Mouse (Mus musculus): ENCODE measurements at regions not wholly inside any gene's neighbourhood (a gene's known extent, or its start where the extent isn't known, plus 50 kb on each side); places are given as distances from the start of the nearest gene placed in this dataset.
A peak's percentile ranks its signal among the peaks of the same experiment; 100 is the strongest.
"Not testable (repeated sequence)": the region's sequence is repeated elsewhere in the genome, so short reads cannot be mapped to it uniquely, and the experiment has no call there.

GRCm38 (mm10) chr3:15022773-15023172 is 136.7 kb downstream of the Car2 start:
- no peak for DNase-seq

DNA sequence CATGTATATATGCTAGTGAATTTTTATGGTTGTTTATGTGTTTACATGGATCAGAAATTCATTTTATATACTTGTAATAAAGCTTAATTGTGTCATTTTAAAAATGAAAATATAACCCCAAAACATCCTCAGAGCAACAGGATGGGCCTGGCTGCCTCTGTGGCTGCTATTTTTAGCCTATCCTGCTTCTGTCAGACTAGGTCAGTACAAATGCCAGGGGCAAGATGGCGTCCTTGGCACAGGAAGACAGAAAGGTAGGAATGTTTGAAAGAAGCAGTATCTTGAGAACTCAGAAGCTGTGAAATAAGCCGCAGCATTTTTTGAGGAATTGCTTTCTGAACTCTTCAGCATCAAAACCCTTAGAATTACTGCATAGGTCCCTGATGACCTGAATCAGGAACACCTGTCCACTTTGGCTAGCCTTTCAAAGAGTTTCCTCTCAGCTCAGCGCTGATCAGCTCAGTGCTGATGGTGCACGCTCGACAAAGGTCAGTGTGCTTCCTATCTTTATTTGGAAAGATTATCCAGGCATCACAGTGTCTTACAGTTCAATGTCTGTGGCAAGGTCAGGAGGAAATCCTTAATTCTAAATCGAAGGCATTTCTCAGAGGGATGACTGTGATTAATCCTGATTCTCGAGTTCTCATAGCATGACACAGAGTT is 154.9 kb downstream of the Car2 start:
- DNase-seq = no peak

GRCm38 (mm10) chr3:15053968-15054367 is 167.9 kb downstream of the Car2 start:
- no peak for DNase-seq

GRCm38 (mm10) chr3:15055516-15056256 is 169.6 kb downstream of the Car2 start:
- not testable (repeated sequence) for DNase-seq

GRCm38 (mm10) chr3:15056788-15057585 is 170.9 kb downstream of the Car2 start:
- DNase-seq = not testable (repeated sequence)

GRCm38 (mm10) chr3:15065681-15066080 is 179.6 kb downstream of the Car2 start:
- DNase-seq = no peak

DNA sequence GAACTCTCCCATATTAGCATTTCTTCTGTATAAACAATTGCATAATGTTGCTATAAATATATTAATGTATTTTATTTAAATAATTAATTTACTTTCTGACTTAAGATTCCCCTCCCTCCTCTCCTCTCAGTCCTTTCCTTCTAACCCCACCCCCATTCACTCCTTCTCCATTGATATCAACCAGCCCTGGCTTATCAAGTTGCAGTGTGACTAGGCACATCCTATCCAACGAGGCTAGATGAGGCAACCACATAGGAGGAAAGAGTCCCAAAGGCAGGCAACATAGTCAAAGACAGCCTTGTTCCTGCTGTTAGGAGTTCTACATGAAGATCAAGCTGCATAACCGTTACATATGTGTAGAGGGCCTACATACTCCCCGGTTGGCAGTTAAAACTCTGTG is 182.2 kb downstream of the Car2 start:
- DNase-seq = no peak

GRCm38 (mm10) chr3:15071030-15071883 is 185.2 kb downstream of the Car2 start:
- DNase-seq = no peak

- no peak for DNase-seq
These were observed 187.3 kb downstream of the Car2 start for GRCm38 (mm10) chr3:15073405-15073804.

GRCm38 (mm10) chr3:15073847-15074246 is 187.8 kb downstream of the Car2 start:
- no peak for DNase-seq

DNA sequence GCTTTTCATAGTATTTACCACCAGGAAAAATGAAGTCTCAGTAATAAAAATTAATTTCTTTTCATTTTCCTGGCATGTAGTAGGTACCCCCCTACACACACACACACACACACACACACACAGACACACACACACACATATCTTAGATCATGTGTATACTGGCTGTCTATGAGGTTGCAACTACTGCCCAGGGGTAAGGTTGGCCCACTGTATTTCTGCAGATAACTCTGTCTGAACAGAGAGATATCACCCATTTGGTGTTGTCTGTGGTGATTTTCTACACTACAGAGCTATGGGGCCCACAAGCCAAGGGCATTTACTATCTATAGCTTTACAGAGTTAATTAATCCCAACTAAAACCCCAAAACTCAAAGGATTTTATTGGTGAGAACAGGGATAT is 188.9 kb downstream of the Car2 start:
- DNase-seq = no peak

DNA sequence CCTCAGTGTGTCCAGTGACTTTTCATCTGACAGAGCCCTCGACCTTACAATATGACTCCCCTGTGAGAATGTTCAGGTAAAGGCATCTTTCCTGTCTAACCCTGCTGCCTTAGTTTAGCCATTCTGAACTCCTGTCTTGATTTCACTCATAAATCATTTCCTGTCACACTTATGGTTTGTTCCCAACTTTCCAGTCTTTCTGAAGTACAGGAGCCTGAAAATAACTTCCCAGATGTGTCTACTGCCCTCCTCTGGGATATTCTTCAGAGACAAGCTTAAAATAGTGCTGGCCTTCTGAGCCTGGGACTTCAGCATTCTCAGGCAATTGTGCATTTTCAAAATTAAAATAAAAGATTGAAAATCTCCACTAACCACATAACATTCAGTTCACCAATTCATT is 204.1 kb downstream of the Car2 start:
- DNase-seq = no peak

- no peak for DNase-seq
These were observed 212.2 kb downstream of the Car2 start for GRCm38 (mm10) chr3:15098206-15098817.

DNA sequence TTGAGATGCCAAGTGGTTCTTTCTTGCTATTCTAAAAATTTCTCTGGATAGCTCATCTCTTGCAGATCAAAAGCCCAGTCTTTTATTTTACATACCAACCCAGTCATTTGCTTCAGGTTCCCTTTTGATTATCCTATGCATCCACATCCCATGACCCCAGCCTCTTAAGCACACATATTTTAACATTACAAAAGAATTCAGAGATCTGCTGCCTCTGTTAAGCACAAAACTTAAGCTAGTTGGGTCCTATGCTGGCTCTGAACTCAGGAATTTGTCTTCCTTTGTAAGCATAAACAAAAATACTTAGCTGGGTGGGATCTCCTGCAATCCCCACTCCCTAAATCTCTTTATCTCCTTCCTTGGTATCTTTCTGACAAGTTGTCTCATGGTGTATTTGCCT is 212.9 kb downstream of the Car2 start:
- DNase-seq = no peak

DNA sequence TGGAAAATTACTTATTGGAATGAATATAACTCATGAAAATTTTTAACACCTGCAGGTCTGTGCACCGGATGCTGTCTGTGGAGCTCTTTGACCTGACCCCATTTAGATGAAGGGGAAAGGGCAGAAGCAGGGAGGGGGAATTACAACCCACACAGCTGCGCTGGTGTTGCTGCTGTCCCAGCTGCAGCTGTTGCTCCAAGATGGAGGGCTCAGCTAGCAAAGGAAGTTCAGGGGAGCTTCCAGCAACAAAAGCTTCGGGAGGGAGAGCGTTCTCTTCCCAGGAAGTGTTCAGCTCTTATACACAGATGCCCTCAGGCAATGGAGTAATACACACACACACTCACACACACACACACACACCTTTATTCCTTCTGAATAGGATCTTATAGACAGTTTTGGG is 219.6 kb downstream of the Car2 start:
- DNase-seq = no peak

DNA sequence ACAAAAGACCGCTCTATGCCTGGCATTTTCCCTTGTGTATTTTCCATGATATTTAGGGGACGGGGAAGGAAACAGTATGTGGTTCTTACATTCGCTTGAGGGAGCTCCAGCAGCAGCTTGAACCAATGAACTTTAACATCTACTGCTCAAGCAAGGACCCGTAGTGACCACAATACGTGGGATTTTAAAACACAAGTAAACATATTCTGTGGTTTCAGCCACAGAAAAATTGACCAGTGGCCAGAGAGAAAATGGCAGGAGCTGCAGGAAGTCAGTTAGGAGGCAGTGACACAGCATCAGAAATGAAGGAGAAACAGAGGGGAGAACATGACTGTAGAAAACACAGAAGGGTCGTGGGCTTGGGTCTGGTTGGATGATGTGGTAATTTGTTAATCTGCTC is 220.2 kb downstream of the Car2 start:
- no peak for DNase-seq

- DNase-seq = peak in 1 of 2 experiments; percentile 20
These were observed 221.2 kb downstream of the Car2 start for GRCm38 (mm10) chr3:15107301-15107700.

GRCm38 (mm10) chr3:15108239-15108934 is 222.3 kb downstream of the Car2 start:
- no peak for DNase-seq

DNA sequence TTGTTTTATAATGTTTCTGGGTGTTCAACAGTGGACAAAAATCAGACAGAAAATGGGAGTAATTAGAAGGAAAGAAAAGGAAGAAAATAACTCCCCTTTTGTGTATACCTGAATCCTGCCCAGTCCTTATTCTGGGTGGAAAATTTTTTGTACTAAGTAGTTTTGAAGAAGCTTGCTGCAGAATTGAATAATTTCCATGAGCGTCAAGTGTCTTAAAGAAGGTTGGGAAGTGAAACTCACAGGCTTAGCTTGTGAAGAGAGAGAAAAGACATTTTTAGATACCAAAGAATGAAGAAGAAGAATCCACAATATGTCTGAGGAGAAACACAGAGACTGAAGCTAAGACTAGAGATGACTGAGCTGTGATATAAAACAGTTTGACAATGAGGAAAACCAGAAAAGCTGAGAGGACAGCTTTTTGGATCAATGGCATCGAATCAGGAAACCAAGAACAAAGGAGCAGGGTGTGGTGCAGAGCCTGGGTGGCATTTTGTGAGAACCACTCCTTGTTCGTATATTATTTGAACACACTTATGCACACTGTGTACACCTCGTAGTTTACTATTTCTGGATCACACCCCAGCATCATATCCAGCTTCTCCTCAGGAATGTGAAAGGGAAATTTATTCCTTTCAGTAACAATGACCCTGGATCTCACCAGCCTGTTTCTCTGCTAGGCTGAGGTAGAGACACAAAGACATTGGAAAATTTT is 221.9 kb downstream of the Gm9733 start:
- no peak for DNase-seq

GRCm38 (mm10) chr3:15112177-15112838 is 219.8 kb downstream of the Gm9733 start:
- DNase-seq = peak in 1 of 2 experiments; percentile 35

Data from lung, adult 18-20 months (tissue).